Mouse (Mus musculus) CH12.LX (cell line): ENCODE measurements at regions not wholly inside any gene's neighbourhood (a gene's known extent, or its start where the extent isn't known, plus 50 kb on each side); places are given as distances from the start of the nearest gene placed in this dataset.

Experiments used
- CTCF ChIP-seq, 2 experiments: IDR thresholded peaks in 1 of 2; conservative IDR thresholded peaks in 1 of 2; 2 replicates each; pipeline ENCODE4 v1.5.1; 2011 to 2012; ENCODE audit warnings: low read depth in 2 of 2, low read length in 2 of 2, improper control_type of control experiment in 1 of 2, inconsistent platforms in 1 of 2, mild to moderate bottlenecking in 1 of 2, moderate library complexity in 1 of 2
- EP300 ChIP-seq: IDR thresholded peaks from 2 replicates; pipeline ENCODE4 v1.6.1; 2011; ENCODE audit warnings: low read length, improper control_type of control experiment
- GABPA ChIP-seq: IDR thresholded peaks from 2 replicates; pipeline ENCODE4 v1.6.1; 2012; ENCODE audit warnings: low read depth, low read length, improper control_type of control experiment, inconsistent platforms; ENCODE audit not compliant: insufficient replicate concordance
- KAT2A ChIP-seq: IDR thresholded peaks from 2 replicates; pipeline ENCODE4 v1.6.1; 2012; ENCODE audit warnings: low read length, improper control_type of control experiment, inconsistent platforms; ENCODE audit not compliant: insufficient replicate concordance
- POLR2A ChIP-seq: IDR thresholded peaks from 2 replicates; pipeline ENCODE4 v1.6.1; 2011; ENCODE audit warnings: low read depth, mild to moderate bottlenecking, improper control_type of control experiment, low read length
- ZNF384 ChIP-seq: IDR thresholded peaks from 2 replicates; pipeline ENCODE4 v1.6.1; 2012; ENCODE audit warnings: low read depth, low read length, improper control_type of control experiment, inconsistent platforms

DNA sequence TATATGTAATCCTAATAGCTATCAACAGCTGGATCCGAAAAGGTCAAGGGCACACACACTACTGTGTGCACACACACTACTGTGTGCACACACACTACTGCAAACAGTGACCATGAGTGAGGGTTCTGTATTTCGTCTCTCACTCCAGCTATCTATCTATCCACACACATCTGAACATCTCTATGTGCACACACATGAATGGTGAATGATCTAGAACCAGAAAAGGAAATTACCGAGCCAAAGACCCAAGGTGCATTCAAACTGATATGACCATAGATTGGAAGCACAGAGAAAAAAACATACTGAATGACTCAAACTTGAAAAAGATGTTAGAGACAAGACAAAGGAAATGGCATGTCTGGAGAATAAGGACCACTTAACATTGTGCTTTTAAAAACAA is 166.8 kb upstream of the Map3k1 start:
- TF ChIP-seq EP300 (no peak), POLR2A (no peak), KAT2A (no peak), GABPA (no peak), CTCF (conservative IDR thresholded peaks at IDR 0.05 in 1 of 2, IDR thresholded peaks at IDR 0.05 in 1 of 2; ENCODE audit: low read depth in 2 of 2, low read length in 2 of 2) (no peak), ZNF384 (no peak)
